Mouse (Mus musculus) forebrain, embryonic 13.5 days (tissue): ENCODE data around the gene Fkbp14. TPM values are rescaled to one million over a fixed set of nuclear protein-coding genes. Genes with fewer than 3 reads are reported as not detected.

Experiments
- ATAC-seq: fragments of 200-750 bp; cut with Nextera tagmentation; 2 replicates; pipeline ENCODE4 v1.8.0; 2017
- H3K27ac ChIP-seq: fragments of 300-500 bp; sonication (generic); 2 replicates; pipeline ENCODE4 v1.5.1; 2015; ENCODE audit warnings: inconsistent platforms, mild to moderate bottlenecking, moderate library complexity
- H3K27me3 ChIP-seq: fragments of 300-500 bp; sonication (generic); 2 replicates; pipeline ENCODE4 v1.6.1; 2015; ENCODE audit warnings: mild to moderate bottlenecking, inconsistent platforms
- H3K36me3 ChIP-seq: fragments of 300-500 bp; sonication (generic); 2 replicates; pipeline ENCODE4 v1.6.1; 2015; ENCODE audit warnings: mild to moderate bottlenecking, inconsistent platforms; ENCODE audit not compliant: poor library complexity, severe bottlenecking
- H3K4me1 ChIP-seq: fragments of 300-500 bp; sonication (generic); 2 replicates; pipeline ENCODE4 v1.6.1; 2015; ENCODE audit warnings: inconsistent platforms
- H3K4me2 ChIP-seq: fragments of 300-500 bp; sonication (generic); 2 replicates; pipeline ENCODE4 v1.6.1; 2015; ENCODE audit warnings: inconsistent platforms, mild to moderate bottlenecking, moderate library complexity
- H3K4me3 ChIP-seq: fragments of 300-500 bp; sonication (generic); 2 replicates; pipeline ENCODE4 v1.5.1; 2015; ENCODE audit warnings: mild to moderate bottlenecking, inconsistent platforms
- H3K9ac ChIP-seq: fragments of 300-500 bp; sonication (generic); 2 replicates; pipeline ENCODE4 v1.6.1; 2015; ENCODE audit warnings: mild to moderate bottlenecking, inconsistent platforms
- H3K9me3 ChIP-seq: fragments of 300-500 bp; sonication (generic); replicated peaks from 2 replicates; pipeline ENCODE4 v1.6.1; 2016; ENCODE audit warnings: inconsistent platforms
- WGBS: fragments of 180-500 bp; shearing (Covaris S2); methylation state at CpG from one replicate; pipeline ENCODE4 v1.1.7; 2015; 5-methylcytosine and 5-hydroxymethylcytosine counted together
- polyA plus RNA-seq: library from polyadenylated mRNA; unstranded; fragments of >200 nt; fragmentation: Nextera tagmentation; extraction: Ambion mirVana; gene quantifications from 2 replicates; pipeline ENCODE4 v1.2.1, GENCODE M21; 2015

Gene Fkbp14
- polyA plus RNA-seq, 1 experiment from 2014 or later, result 9.1 TPM

DNA sequence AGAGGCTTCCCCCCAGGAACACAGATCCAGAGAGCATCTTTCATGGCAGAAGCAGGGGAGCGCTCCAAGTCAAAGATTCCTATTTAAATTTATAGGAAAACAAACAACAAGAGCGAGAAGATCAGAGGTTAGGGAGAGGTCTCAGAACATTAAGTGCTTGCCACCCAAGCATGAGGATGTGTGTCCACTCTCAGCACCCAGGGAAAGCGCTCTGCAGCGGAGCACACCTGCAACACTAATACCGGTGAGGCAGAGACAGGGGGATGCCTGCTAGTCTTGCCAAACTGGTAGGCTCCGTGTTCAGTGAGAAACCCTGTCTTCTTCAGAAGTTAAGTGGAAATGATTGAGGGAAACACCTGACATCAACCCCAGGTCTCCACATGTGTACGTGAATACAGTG, 57.7 kb downstream of the Fkbp14 start:
- H3K27me3 ChIP-seq, result no peaks in the 10 kb centered on the region
- peak overlapping the region; percentile 63 for H3K27ac ChIP-seq
- H3K9me3 ChIP-seq, result no peaks in the 10 kb centered on the region; the same call in 1 of the 2 replicates
- no peak overlapping the region for H3K4me3 ChIP-seq
- H3K4me1 ChIP-seq, result peaks cover 48% of the 10 kb centered on the region
- H3K36me3 ChIP-seq, result peaks cover 36% of the 10 kb centered on the region
- WGBS, result 72% methylated on average over 7 of the region's 7 CpGs
- H3K4me2 ChIP-seq, result peak overlapping the region; percentile 10; the same call in 1 of the 2 replicates
- 0 out of 2 replicates have a peak overlapping the region, but pooled peaks have one; percentile 3 for H3K9ac ChIP-seq
- ATAC-seq, result no peak

DNA sequence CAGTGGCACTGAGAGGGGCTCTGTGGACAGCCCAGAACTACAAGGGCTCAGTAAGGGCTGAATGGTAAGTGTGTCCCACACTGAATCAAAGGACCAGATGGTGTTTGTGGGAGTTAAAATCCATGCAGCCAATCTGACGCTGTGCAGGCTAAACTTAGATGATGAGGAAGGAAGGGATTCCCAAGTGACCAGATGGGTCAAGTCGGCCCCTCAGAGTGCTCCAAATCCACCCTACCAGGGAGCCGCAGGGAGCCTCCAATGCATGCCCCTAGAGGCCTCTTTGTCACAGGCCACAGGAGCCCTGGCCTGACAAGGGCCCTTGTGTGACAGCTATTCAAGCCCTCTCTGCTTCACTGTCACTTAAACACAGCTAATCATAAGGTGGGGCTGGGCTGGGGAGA, 58.3 kb downstream of the Fkbp14 start:
- ATAC-seq, result peak; percentile 59
- H3K4me3 ChIP-seq, result no peak overlapping the region
- H3K9ac ChIP-seq, result 0 out of 2 replicates have a peak overlapping the region, but pooled peaks have one; percentile 3
- peak overlapping the region; percentile 63 for H3K27ac ChIP-seq
- H3K9me3 ChIP-seq, result no peaks in the 10 kb centered on the region; the same call in 1 of the 2 replicates
- 6% methylated on average over 3 of the region's 3 CpGs for WGBS
- peaks cover 48% of the 10 kb centered on the region for H3K4me1 ChIP-seq
- H3K27me3 ChIP-seq, result no peaks in the 10 kb centered on the region
- H3K36me3 ChIP-seq, result peaks cover 36% of the 10 kb centered on the region
- H3K4me2 ChIP-seq, result peak overlapping the region; percentile 10; the same call in 1 of the 2 replicates

DNA sequence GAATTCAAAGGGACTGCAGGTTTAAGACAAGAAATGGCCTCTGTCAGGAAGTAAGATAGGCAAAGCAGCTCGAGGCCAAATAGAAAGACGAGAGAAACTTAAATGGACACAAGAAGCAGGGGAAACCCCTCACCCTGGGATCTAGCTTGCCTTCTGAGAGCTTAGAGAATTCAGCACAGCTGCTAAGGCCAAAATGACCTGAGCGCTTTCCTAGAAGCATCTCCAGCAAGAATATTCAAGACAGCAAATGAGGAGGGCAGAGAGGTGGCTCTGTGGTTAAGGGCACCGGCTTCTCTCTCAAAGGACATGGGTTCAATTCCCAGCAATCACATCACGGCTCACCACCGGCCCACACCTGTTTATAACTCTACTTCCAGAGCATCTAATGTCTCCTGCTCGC, 60.1 kb downstream of the Fkbp14 start:
- no peak for ATAC-seq
- H3K27ac ChIP-seq, result no peak overlapping the region
- no peak overlapping the region for H3K9ac ChIP-seq
- no peak overlapping the region for H3K4me3 ChIP-seq
- peaks cover 40% of the 10 kb centered on the region for H3K4me1 ChIP-seq
- 86% methylated on average over 7 of the region's 7 CpGs for WGBS
- H3K9me3 ChIP-seq, result no peaks in the 10 kb centered on the region
- no peak overlapping the region for H3K4me2 ChIP-seq
- H3K36me3 ChIP-seq, result peaks cover 30% of the 10 kb centered on the region; the same call in 1 of the 2 replicates
- no peaks in the 10 kb centered on the region for H3K27me3 ChIP-seq

DNA sequence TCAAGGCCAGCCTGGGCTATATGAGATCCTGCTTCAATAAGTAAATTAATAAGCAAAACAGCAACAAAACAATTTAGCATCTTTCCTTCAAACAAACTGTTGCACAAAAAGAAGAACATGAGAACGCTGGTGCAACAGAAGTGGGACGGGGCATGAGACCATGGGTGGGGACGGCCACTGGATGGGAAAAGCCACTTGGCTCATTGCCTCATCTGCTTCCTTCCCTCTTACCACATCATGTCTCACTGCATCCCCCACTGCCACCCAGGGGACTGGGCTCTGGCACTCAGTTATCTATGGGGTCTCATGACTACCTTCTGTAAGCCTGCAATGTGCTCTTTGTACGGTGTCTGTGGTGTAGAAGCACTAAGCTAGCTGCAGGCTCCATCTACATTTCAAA, 61.6 kb downstream of the Fkbp14 start:
- peaks cover 40% of the 10 kb centered on the region for H3K36me3 ChIP-seq
- H3K4me2 ChIP-seq, result no peak overlapping the region
- H3K9me3 ChIP-seq, result no peaks in the 10 kb centered on the region
- no peak overlapping the region for H3K9ac ChIP-seq
- 91% methylated on average over 4 of the region's 4 CpGs for WGBS
- no peak overlapping the region for H3K27ac ChIP-seq
- H3K4me1 ChIP-seq, result peaks cover 46% of the 10 kb centered on the region
- no peaks in the 10 kb centered on the region for H3K27me3 ChIP-seq
- H3K4me3 ChIP-seq, result no peak overlapping the region
- ATAC-seq, result no peak

DNA sequence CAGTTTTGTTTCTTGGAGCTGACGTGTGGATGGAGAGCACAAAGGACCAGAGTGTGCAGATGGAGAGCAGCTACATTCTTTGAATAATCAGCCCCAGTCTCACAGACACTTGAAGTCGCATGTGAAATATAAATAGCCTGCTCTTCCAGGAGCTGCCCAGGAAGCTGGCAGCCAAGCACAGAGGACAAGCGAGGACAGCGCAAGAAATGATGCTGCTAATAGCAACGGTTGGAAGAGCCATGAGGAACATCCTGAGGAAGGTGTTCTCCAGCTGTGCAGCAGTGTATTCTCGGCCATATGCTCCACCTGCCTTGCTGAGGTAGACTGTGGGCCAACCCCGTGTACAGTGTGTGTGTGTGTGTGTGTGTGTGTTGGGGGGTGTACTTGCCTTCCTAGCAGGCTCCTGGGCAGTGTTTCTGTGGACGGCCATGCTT, 66.0 kb downstream of the Fkbp14 start:
- H3K9me3 ChIP-seq, result no peaks in the 10 kb centered on the region
- no peak overlapping the region for H3K4me3 ChIP-seq
- H3K27ac ChIP-seq, result peak overlapping the region; percentile 64
- peak; percentile 79 for ATAC-seq
- H3K27me3 ChIP-seq, result no peaks in the 10 kb centered on the region
- no peak overlapping the region for H3K4me2 ChIP-seq
- H3K9ac ChIP-seq, result no peak overlapping the region
- H3K36me3 ChIP-seq, result peaks cover 66% of the 10 kb centered on the region
- H3K4me1 ChIP-seq, result peaks cover 17% of the 10 kb centered on the region
- 56% methylated on average over 8 of the region's 8 CpGs for WGBS

DNA sequence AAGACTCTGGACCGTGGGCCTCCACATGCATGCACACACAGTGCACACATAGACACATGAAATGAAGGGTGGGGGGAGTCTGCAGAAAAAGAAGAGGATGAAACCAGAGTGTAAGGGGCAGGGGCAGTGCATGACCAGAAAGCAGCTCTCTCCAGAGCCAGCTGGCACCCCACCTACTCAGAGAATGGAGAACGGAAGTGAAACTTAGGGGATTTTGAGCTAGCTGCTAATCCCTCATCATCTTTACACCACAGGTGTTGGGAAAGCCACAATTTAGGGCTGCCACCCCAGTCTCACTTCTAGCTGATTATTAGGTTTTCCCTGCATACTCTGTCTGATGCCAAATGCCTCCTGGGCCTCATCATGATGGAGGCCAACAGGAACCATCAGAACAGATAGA, 66.9 kb downstream of the Fkbp14 start:
- Histone ChIP-seq H3K27ac (no peak overlapping the region), H3K4me1 (peaks cover 17% of the 10 kb centered on the region), H3K9ac (no peak overlapping the region), H3K27me3 (no peaks in the 10 kb centered on the region), H3K4me2 (no peak overlapping the region), H3K4me3 (no peak overlapping the region), H3K36me3 (peaks cover 68% of the 10 kb centered on the region), H3K9me3 (no peaks in the 10 kb centered on the region)
- no peak for ATAC-seq
- 69% methylated on average over 2 of the region's 2 CpGs for WGBS

DNA sequence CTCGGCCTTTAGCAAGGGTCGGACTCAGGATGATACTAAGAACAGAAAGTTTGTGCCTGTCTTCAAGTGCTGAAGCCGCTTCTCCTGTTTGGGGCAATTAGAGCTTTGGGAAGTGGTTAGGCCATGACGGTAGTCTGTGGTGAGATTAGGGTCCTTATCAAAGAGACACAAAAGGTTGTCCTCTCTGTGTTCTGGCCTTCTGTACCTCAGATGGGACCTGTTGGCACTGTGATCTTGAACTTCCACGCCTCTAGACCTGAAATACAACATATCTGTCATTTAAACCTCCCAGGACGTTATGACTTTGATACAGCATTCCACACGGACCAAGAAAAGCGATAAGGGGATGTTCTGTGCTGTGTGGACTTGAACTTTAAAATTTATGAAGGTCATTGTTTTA, 68.4 kb downstream of the Fkbp14 start:
- H3K36me3 ChIP-seq, result peaks cover 68% of the 10 kb centered on the region
- no peak overlapping the region for H3K4me2 ChIP-seq
- no peak overlapping the region for H3K9ac ChIP-seq
- 93% methylated on average over 8 of the region's 8 CpGs for WGBS
- no peak overlapping the region for H3K27ac ChIP-seq
- H3K27me3 ChIP-seq, result no peaks in the 10 kb centered on the region
- no peak overlapping the region for H3K4me3 ChIP-seq
- ATAC-seq, result no peak
- no peaks in the 10 kb centered on the region for H3K9me3 ChIP-seq
- peaks cover 17% of the 10 kb centered on the region for H3K4me1 ChIP-seq

Other genes starting within 250 kb of the Fkbp14 start
- 2.4 and 2.8 TPM in 2 replicates for gene Wipf3, start 167.7 kb downstream of the Fkbp14 start, polyA plus RNA-seq
- 129 and 131 TPM in 2 replicates for gene Scrn1, start 30.8 kb downstream of the Fkbp14 start, polyA plus RNA-seq
- gene Plekha8, start 2.2 kb downstream of the Fkbp14 start, polyA plus RNA-seq, result 10.6 and 12.1 TPM in 2 replicates
- gene Mturn, start 84.3 kb upstream of the Fkbp14 start, polyA plus RNA-seq, result 54.3 and 55.7 TPM in 2 replicates
- 9.9 and 11.3 TPM in 2 replicates for gene Znrf2, start 219.6 kb upstream of the Fkbp14 start, polyA plus RNA-seq